Comparison of ENCODE assay signal across 24 mouse cellular contexts in genomic region chr16:92365477-92365876, GRCm38 (mm10). TPM values are rescaled to one million over a fixed set of nuclear protein-coding genes. Genes with fewer than 3 reads are reported as not detected.
"Had no signal": no experiment of that assay in that cellular context is flagged by ENCODE, and none has a peak within 500 bp of the region (broad histone marks: within the 10 kb centered on the region; RNA-seq: fewer than 3 reads in every experiment).

No protein-coding gene starts in this region.

- H3K4me3 ChIP-seq: kidney, embryonic 15.5 days; left cerebral cortex, adult 2 months; limb, embryonic 12.5 days; liver, embryonic 12.5 days; liver, embryonic 15.5 days; midbrain, embryonic 12.5 days; midbrain, embryonic 15.5 days; neural tube, embryonic 12.5 days; neural tube, embryonic 15.5 days; stomach, embryonic 15.5 days had no signal

- ATAC-seq: liver, embryonic 12.5 days; midbrain, embryonic 15.5 days had no signal

- H3K4me2 ChIP-seq: kidney, embryonic 15.5 days; limb, embryonic 12.5 days; liver, embryonic 12.5 days; liver, embryonic 15.5 days; midbrain, embryonic 12.5 days; midbrain, embryonic 15.5 days; neural tube, embryonic 12.5 days; neural tube, embryonic 15.5 days; stomach, embryonic 15.5 days had no signal

- H3K9me3 ChIP-seq: kidney, embryonic 15.5 days; limb, embryonic 12.5 days; liver, embryonic 12.5 days; liver, embryonic 15.5 days; midbrain, embryonic 12.5 days; midbrain, embryonic 15.5 days; neural tube, embryonic 12.5 days; neural tube, embryonic 15.5 days; stomach, embryonic 15.5 days had no signal

- H3K27ac ChIP-seq: kidney, embryonic 15.5 days; left cerebral cortex, adult 2 months; limb, embryonic 12.5 days; liver, embryonic 12.5 days; liver, embryonic 15.5 days; macrophage; midbrain, embryonic 12.5 days; midbrain, embryonic 15.5 days; neural tube, embryonic 12.5 days; neural tube, embryonic 15.5 days; stomach, embryonic 15.5 days had no signal

- H3K4me1 ChIP-seq: kidney, embryonic 15.5 days; midbrain, embryonic 15.5 days; neural tube, embryonic 12.5 days; neural tube, embryonic 15.5 days; stomach, embryonic 15.5 days had no signal

- DNase-seq: kidney, adult 8-10 months; kidney, postnatal 10 days; kidney, postnatal 36 days; layer of hippocampus, postnatal 36 days; liver; lung, adult 18-20 months; lung, postnatal 14 days; right cerebral cortex, adult 18-20 months; right cerebral cortex, postnatal 14 days; right cerebral cortex, postnatal 4 days; thymus, adult 2 months; thymus, postnatal 14 days had no signal

- H3K9ac ChIP-seq: kidney, embryonic 15.5 days; limb, embryonic 12.5 days; liver, embryonic 12.5 days; liver, embryonic 15.5 days; midbrain, embryonic 12.5 days; midbrain, embryonic 15.5 days; neural tube, embryonic 12.5 days; neural tube, embryonic 15.5 days; stomach, embryonic 15.5 days had no signal

- H3K27me3 ChIP-seq: limb, embryonic 12.5 days; midbrain, embryonic 15.5 days; neural tube, embryonic 12.5 days; neural tube, embryonic 15.5 days; stomach, embryonic 15.5 days had no signal

- H3K36me3 ChIP-seq: kidney, embryonic 15.5 days; limb, embryonic 12.5 days; liver, embryonic 12.5 days; liver, embryonic 15.5 days; midbrain, embryonic 12.5 days; midbrain, embryonic 15.5 days; neural tube, embryonic 12.5 days; neural tube, embryonic 15.5 days; stomach, embryonic 15.5 days had no signal

RNA-seq across cellular contexts. Expression of gene Kcne1, which starts 6.2 kb away (rescaled TPM):
- polyA plus RNA-seq: limb, embryonic 12.5 days; liver, embryonic 12.5 days; liver, embryonic 15.5 days; macrophage; midbrain, embryonic 12.5 days; midbrain, embryonic 15.5 days; neural tube, embryonic 12.5 days had no signal

RNA-seq across cellular contexts. Expression of gene Fam243, which starts 44.2 kb away (rescaled TPM):
- polyA plus RNA-seq: kidney, embryonic 15.5 days; limb, embryonic 12.5 days; liver, embryonic 12.5 days; liver, embryonic 15.5 days; lung, embryonic 16.5 days; macrophage; midbrain, embryonic 12.5 days; neural tube, embryonic 12.5 days; neural tube, embryonic 15.5 days; stomach, embryonic 15.5 days had no signal
